Mouse (Mus musculus): ENCODE measurements around the gene Lrba. TPM values are rescaled to one million over a fixed set of nuclear protein-coding genes. Genes with fewer than 3 reads are reported as not detected.

Lrba gene
- total and polyA plus RNA-seq, 2 experiments from 2014 or later: 1.6 to 18.5 TPM

DNA sequence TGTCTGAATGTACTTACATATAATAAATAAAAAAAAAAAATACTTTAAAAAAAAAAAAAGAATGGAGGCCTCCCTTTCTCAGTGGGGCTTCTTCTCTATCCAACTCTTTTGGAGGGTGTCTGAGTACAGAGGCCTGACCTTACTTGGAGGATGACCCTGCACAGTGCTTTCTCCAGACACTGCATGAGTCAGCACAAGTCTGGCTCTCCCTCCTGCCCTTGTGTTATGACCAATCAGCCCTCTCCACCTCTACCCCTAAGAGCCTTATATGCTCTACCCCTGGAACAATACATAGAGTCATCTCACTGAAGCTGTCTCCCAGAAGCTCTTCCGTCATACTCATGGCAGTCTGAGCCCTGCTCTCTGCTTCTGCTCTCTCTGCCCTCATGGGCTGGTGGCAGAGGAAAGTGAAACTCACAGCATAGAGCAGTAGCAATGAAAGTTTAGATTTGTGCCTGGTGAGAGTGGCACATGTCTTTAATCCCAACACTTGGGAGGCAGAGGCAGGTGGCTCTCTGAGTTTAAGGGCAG lies 22.8 kb upstream of the Lrba start:
- 93% methylated on average over 1 of the region's 1 CpGs for WGBS

DNA sequence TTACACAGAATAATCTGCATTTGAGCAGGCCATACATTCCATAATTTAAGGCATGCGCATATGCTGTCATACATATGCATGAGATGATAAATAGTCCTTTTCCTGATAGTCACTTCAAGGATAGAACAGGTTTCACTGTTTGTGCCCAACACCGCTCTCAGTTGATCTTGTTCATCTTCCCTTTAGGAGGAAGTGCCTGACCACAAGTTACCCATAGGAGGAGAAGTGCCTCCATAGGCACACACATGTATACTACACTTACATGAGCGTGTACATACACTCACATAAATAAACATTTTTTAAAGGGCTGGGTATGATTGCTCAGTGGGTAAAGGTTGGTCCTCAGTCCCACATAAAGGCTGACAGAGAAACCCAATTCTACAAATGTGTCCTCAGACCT lies 22.0 kb upstream of the Lrba start:
- Histone ChIP-seq H3K9me3 (ENCODE audit: low read length) (no peaks in the 10 kb centered on the region), H3K36me3 (ENCODE audit: insufficient read depth) (no peaks in the 10 kb centered on the region), H3K9ac (no peak overlapping the region), H3K4me3 (ENCODE audit: low read depth, low read length) (no peak overlapping the region), H3K4me2 (ENCODE audit: low read depth) (no peak overlapping the region), H3K27me3 (ENCODE audit: insufficient read depth, low read length) (no peaks in the 10 kb centered on the region), H3K27ac (ENCODE audit: low read depth, low read length) (no peak overlapping the region), H3K4me1 (ENCODE audit: insufficient read depth) (no peaks in the 10 kb centered on the region)
- no peak for ATAC-seq
- DNase-seq: no peak
- 89% methylated on average over 3 of the region's 3 CpGs for WGBS
- no peak for TF ChIP-seq CTCF (IDR thresholded peaks at IDR 0.05; ENCODE audit: low read depth)

More for the DNA sequence above, 22.8 kb upstream of the Lrba start:
- H3K36me3 ChIP-seq (ENCODE audit: insufficient read depth): no peaks in the 10 kb centered on the region
- H3K4me1 ChIP-seq (ENCODE audit: insufficient read depth): no peaks in the 10 kb centered on the region
- no peak for ATAC-seq
- no peak overlapping the region for H3K4me3 ChIP-seq (ENCODE audit: low read depth, low read length)
- no peak overlapping the region for H3K27ac ChIP-seq (ENCODE audit: low read depth, low read length)
- no peak for TF ChIP-seq CTCF (IDR thresholded peaks at IDR 0.05; ENCODE audit: low read depth)
- no peaks in the 10 kb centered on the region for H3K27me3 ChIP-seq (ENCODE audit: insufficient read depth, low read length)
- no peak for DNase-seq
- H3K9ac ChIP-seq: no peak overlapping the region
- H3K4me2 ChIP-seq (ENCODE audit: low read depth): no peak overlapping the region
- no peaks in the 10 kb centered on the region for H3K9me3 ChIP-seq (ENCODE audit: low read length)

DNA sequence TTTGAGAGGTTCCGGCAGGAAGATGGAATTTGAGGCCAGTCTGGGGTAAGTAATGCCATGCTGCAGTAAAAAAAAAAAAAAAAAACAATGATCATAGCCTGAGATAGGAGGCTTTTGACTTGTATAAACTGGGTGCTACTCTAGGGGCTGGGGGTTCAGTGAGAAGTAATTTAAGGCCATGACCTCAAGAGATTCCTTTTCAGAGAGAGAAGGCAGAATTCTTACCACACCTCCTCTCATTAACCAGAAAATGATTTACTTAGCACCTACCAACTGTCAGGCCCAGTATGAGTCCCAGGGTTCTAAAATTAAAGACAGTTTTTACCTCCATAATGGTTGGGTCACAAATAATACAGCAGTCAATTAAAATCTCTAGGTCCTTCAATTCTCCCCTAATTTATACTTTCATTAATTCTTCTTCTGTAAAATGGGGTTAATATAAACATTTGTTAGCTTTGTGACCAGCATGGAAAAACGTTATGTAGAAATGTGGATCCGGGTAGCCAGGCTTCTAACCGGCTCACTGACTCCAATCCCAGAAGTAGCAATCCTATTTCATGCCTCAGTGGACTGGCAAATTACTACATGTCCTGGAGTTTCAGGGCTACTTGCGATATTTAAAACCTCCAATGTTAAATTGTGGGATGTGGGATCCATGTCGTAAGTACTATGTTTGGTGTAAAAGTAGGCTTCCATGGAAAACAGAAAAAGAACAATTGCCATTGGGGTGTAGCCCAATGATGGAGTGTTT lies 19.7 kb upstream of the Lrba start:
- no peaks in the 10 kb centered on the region for H3K9me3 ChIP-seq (ENCODE audit: low read length)
- H3K4me1 ChIP-seq (ENCODE audit: insufficient read depth): no peaks in the 10 kb centered on the region
- no peak overlapping the region for H3K27ac ChIP-seq (ENCODE audit: low read depth, low read length)
- WGBS: 19% methylated on average over 6 of the region's 6 CpGs
- DNase-seq (no peak), ATAC-seq (no peak)
- no peaks in the 10 kb centered on the region for H3K27me3 ChIP-seq (ENCODE audit: insufficient read depth, low read length)
- no peak overlapping the region for H3K4me3 ChIP-seq (ENCODE audit: low read depth, low read length)
- no peak overlapping the region for H3K9ac ChIP-seq
- no peak overlapping the region for H3K4me2 ChIP-seq (ENCODE audit: low read depth)
- H3K36me3 ChIP-seq (ENCODE audit: insufficient read depth): no peaks in the 10 kb centered on the region
- TF ChIP-seq CTCF (IDR thresholded peaks at IDR 0.05; ENCODE audit: low read depth): no peak

DNA sequence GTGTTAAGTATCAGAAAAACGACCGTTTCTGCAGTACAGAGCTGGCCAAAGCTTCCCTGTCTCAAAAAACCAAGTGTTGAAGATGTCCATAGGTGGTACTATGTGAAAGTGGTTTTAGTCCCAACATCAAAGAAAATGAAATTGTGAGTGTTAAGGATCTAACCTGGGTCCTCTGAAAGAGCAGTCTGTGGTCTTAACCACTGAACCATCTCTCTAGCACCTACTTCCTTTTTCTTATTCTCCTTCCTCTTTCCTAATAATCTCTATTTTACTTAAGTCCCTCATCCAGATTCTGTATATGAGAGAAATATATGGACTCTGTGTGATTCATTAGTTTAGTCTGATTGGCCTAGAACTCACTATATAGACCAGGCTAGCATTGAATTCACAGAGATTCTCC lies 17.9 kb upstream of the Lrba start:
- H3K27me3 ChIP-seq (ENCODE audit: insufficient read depth, low read length): no peaks in the 10 kb centered on the region
- ATAC-seq: no peak
- no peak overlapping the region for H3K4me2 ChIP-seq (ENCODE audit: low read depth)

DNA sequence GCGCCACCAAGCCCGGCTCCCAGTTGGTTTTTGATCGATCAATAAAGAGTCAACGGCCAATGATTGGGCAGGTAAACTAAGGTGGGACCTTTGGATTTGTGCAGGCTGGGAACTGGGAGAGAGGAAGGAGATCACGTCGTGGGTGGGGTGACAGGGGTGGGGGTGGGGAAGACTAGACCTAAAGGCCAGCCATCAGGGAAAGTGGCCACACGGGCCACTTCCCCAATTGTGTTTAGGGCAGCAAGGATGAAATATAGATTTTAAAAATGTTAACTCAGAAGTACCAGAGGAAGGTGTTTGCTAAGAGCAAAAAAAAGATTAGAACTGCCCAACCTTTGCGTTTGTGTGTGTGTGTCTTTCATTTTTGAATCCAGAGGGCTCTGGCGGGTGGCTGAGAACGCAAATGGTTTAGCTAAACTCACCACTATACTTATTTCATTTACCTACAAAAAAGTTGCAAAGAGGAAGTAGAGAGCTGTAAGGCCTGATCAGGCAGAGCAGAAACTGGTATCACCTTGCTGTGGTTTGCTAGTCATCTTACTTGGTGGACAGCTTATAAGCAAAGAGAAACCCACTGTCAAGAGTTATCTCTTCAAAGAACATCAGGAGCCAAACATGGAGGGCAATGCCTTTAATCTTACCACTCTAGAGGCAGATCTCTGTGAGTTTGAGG lies 14.1 kb upstream of the Lrba start:
- no peak for TF ChIP-seq CTCF (IDR thresholded peaks at IDR 0.05; ENCODE audit: low read depth)
- DNase-seq (no peak), ATAC-seq (no peak)
- H3K9me3 ChIP-seq (ENCODE audit: low read length): no peaks in the 10 kb centered on the region
- no peaks in the 10 kb centered on the region for H3K27me3 ChIP-seq (ENCODE audit: insufficient read depth, low read length)
- no peaks in the 10 kb centered on the region for H3K4me1 ChIP-seq (ENCODE audit: insufficient read depth)
- no peak overlapping the region for H3K4me3 ChIP-seq (ENCODE audit: low read depth, low read length)
- H3K36me3 ChIP-seq (ENCODE audit: insufficient read depth): no peaks in the 10 kb centered on the region
- no peak overlapping the region for H3K9ac ChIP-seq
- no peak overlapping the region for H3K4me2 ChIP-seq (ENCODE audit: low read depth)
- H3K27ac ChIP-seq (ENCODE audit: low read depth, low read length): no peak overlapping the region
- 93% methylated on average over 10 of the region's 10 CpGs for WGBS

More for the DNA sequence above, 17.9 kb upstream of the Lrba start:
- Histone ChIP-seq H3K4me3 (ENCODE audit: low read depth, low read length) (no peak overlapping the region), H3K9ac (no peak overlapping the region), H3K4me1 (ENCODE audit: insufficient read depth) (no peaks in the 10 kb centered on the region), H3K36me3 (ENCODE audit: insufficient read depth) (no peaks in the 10 kb centered on the region), H3K9me3 (ENCODE audit: low read length) (no peaks in the 10 kb centered on the region), H3K27ac (ENCODE audit: low read depth, low read length) (no peak overlapping the region)
- no peak for TF ChIP-seq CTCF (IDR thresholded peaks at IDR 0.05; ENCODE audit: low read depth)
- WGBS: 87% methylated on average over 2 of the region's 2 CpGs
- no peak for DNase-seq

DNA sequence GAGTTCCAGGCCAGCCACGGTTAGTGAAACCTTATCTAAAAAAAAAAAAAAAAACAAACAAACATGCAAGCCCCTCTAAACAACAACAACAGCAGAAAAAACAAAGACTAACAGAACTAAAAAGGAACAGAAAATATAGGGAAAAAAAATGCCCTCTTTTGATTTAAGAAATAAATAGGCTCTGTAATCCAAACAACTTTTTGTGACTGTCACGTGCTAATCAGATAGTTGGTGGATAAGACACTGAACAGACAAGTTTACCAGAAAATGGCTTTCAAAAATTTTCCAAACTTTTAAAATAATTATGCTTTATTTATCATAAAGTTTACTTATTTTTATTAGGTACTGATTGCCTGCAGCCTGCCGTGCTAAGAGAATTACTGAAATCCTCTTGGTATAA lies 13.5 kb upstream of the Lrba start:
- no peak for TF ChIP-seq CTCF (IDR thresholded peaks at IDR 0.05; ENCODE audit: low read depth)
- WGBS: 87% methylated on average over 3 of the region's 3 CpGs
- DNase-seq (no peak), ATAC-seq (no peak)
- no peak overlapping the region for H3K4me2 ChIP-seq (ENCODE audit: low read depth)
- H3K4me3 ChIP-seq (ENCODE audit: low read depth, low read length): no peak overlapping the region
- no peak overlapping the region for H3K27ac ChIP-seq (ENCODE audit: low read depth, low read length)
- H3K36me3 ChIP-seq (ENCODE audit: insufficient read depth): no peaks in the 10 kb centered on the region
- no peaks in the 10 kb centered on the region for H3K27me3 ChIP-seq (ENCODE audit: insufficient read depth, low read length)
- H3K4me1 ChIP-seq (ENCODE audit: insufficient read depth): no peaks in the 10 kb centered on the region
- H3K9me3 ChIP-seq (ENCODE audit: low read length): no peaks in the 10 kb centered on the region
- no peak overlapping the region for H3K9ac ChIP-seq

DNA sequence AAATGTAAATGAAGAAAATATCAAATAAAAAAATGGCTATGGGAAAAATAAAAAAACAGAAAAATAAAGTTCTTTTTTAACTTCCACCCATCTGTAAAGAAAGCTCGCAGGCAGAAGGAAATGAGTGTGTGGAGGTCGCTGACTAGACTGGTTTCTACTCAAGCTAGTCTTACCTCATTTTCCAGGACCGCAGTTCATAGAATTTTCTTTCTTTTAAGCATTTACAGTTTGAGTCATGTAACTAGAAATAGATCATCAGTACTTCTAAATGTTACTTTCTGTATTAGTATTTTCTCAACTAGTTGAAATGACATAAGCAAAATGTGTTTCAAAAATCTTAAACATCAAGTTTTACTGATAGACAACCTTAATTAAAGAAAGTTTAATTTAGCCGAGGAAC lies 10.2 kb upstream of the Lrba start:
- 84% methylated on average over 4 of the region's 4 CpGs for WGBS
- Histone ChIP-seq H3K9me3 (ENCODE audit: low read length) (no peaks in the 10 kb centered on the region), H3K4me3 (ENCODE audit: low read depth, low read length) (no peak overlapping the region), H3K9ac (no peak overlapping the region), H3K4me2 (ENCODE audit: low read depth) (no peak overlapping the region), H3K4me1 (ENCODE audit: insufficient read depth) (no peaks in the 10 kb centered on the region), H3K27ac (ENCODE audit: low read depth, low read length) (no peak overlapping the region), H3K36me3 (ENCODE audit: insufficient read depth) (no peaks in the 10 kb centered on the region), H3K27me3 (ENCODE audit: insufficient read depth, low read length) (no peaks in the 10 kb centered on the region)
- DNase-seq (no peak), ATAC-seq (no peak)
- TF ChIP-seq CTCF (IDR thresholded peaks at IDR 0.05; ENCODE audit: low read depth): no peak

All from forebrain, postnatal 0 days (tissue).